Mouse (Mus musculus) ES-E14 (cell line): ENCODE results near the gene Gm9747.

Experiments
- CHD2 ChIP-seq: IDR thresholded peaks from 2 replicates; pipeline ENCODE4 v1.6.1; 2014; ENCODE audit warnings: mild to moderate bottlenecking, low read depth, low read length, inconsistent platforms
- ZNF384 ChIP-seq: IDR thresholded peaks from 2 replicates; pipeline ENCODE4 v1.6.1; 2012; ENCODE audit warnings: low read depth, low read length, inconsistent platforms

DNA sequence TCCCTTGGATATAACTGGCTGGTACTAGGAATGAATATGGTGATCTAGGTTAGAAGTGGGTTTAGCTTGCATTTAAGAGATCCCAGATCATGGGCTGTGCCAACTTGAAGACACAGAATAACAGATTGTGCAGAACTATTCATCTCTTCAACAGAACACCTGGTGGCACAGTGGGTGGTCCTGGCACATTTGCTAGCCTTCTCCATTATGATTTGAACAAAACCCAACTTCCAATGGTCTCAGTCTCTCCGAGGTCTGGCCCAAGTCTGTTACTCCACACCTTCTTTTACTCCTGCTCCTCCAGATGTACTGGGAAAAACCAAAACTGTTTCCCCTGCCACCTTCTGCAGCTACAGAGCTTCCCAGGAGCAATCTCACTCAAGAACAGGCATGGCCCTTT lies 29.4 kb downstream of the Gm9747 start:
- TF ChIP-seq ZNF384 (no peak), CHD2 (no peak)
